Mouse (Mus musculus): ENCODE data around the gene Gabra2.

The Gabra2 gene

DNA sequence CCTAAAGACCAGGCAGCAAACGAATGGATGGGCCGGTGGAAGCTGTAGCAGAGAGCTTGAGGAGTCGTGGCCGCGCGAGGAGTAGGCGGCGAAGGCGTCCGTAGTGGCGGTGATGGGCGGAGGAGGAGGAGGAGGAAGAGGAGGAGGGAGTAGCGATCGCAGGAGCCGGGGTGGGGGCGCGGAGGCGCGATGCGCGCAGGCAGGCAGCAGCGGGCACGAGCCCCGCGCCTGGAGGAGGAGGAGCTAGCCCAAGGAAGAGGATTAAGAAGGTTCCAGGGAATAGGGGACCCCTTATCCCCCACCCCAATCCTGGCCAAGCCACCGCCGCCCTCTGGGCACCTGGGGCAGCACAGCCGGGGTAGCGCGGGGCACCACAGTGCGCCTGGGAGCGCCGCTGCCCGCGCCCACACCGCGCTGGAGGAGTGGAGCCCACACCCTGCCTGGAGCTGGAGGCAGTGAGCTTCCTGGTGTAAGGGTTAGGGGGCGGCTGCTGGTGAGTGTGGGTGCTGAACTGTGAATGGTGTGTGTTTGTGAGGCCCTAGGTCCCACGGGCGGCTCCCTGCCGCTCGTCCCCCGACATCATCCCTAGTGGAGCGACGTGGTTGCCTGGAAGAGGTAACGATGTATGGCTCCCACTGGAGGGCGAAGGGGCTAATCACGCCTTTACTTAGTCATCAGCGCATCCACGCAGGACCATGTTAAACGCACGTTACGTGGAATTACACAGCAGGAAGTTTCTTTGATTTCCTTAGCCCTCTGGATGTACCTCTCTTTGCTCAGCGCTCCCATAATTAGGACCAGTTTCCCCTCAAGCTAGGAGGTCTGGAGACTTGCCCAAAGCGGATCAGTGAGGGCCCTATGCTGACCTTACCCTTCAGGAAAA lies at the start of gene Gabra2:
Gene Gabra2, minus strand, starts transcription at position 125 of the 883 bp plus-strand sequence.
- DNase-seq: peak; percentile 23 to 31

DNA sequence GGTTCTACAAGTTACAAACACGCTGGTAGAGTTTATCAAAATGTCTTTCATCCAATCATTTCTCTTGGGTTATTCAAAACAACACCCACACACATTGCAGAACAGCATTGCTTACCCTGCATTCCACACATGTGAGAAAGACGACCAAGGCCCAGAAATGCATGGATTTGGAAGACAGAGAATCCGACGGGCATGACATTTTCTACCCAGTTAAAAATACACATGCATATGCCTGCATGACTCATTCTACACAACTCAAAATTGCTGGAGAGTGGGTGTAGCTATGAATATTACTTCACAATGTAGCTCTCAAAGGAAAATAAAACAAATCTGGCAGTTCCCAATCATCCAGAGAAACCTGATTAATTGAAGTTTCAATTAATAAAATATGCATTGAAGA lies 41.0 kb upstream of the Gabra2 start:
- DNase-seq: no peak

- no peak for DNase-seq
These were observed 40.2 kb upstream of the Gabra2 start for GRCm38 (mm10) chr5:71135840-71136239.

- DNase-seq: peak; percentile 15 to 24
These were observed 32.1 kb upstream of the Gabra2 start for GRCm38 (mm10) chr5:71127721-71128120.

DNA sequence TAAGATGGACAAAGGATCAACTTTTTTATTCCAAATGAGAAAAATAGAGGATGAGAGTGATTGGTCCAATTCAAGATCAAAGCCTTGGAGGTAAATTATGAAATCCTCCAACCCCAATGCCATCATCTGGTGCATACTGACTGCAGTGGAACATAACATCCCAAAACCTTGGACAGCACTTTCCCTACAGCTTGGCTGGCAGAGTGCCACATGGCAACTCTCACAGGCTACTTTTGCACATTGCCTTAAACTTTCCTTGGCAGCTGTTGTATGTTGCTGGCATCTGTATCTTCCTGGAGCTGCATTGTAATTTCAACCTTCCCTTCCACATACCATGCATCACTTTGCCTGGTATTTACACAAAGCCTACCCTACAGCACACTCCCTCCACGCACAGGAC lies 19.6 kb upstream of the Gabra2 start:
- DNase-seq: peak in 1 of 2 experiments; percentile 1

DNA sequence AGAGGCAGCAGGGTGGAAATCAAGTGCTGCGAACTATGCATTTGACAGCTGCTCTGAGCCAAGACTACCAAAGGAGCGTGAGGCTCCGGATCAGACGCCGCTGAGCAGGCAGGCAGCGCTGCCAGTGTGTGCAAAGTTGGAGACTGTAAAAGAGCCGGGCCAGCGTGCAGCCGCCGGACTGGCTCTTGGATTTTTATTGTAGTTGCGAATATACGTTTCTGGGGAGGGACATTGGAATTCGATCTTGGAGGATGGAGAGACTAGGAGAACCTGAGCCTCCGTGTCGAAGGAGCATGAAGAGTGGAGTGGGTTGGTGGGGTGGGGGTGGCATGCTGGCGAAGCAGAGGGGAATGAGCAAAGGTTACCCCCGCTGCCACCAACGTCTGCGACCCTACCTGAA lies 469 bp downstream of the Gabra2 start:
- DNase-seq: peak; percentile 22 to 47

GRCm38 (mm10) chr5:71094776-71095175 lies 873 bp downstream of the Gabra2 start:
- DNase-seq: no peak

- DNase-seq: no peak
These were observed 1.8 kb downstream of the Gabra2 start for GRCm38 (mm10) chr5:71093807-71094206.

GRCm38 (mm10) chr5:71092475-71092874 lies 3.2 kb downstream of the Gabra2 start:
- DNase-seq: peak; percentile 53 to 56

DNA sequence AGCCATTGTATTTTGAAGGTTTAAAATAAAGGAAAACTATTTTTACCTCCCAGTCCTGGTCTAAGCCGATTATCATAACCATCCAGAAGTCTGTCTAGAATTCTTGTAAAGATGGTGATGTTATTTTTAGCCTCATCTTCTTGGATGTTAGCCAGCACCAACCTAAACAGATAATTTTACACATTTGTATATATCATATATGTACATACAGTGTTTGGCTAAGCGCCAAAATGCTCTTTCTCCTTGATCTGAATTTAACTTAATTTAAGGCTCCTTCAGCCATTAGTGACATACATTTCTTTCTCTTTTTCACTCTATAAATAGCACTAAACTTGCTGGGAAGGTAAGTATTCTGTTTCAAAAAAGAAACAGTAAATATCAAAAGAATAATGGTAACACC lies 3.7 kb downstream of the Gabra2 start:
- no peak for DNase-seq

DNA sequence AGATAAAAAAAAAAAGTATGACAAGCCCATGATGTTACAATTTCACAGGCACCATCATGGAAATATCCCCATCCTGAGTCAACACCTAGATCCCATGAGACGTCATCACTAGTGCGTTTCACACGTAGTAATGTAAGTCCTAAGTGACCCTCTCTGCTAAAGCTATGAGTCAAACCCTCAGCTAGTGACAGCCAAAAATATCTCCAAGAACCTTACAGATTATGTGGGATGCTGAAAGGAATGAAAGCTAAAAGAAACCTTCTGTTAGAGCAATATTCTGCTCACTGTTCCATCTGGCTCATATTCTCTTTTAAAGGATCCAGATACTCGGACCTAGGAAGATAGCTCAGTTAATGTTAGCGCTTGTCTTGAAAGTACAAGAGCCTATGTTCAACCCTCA lies 16.8 kb downstream of the Gabra2 start:
- no peak for DNase-seq

- no peak for DNase-seq
These were observed 34.0 kb downstream of the Gabra2 start for GRCm38 (mm10) chr5:71061696-71062095.

- peak; percentile 22 to 47 for DNase-seq
These were observed 37.6 kb downstream of the Gabra2 start for GRCm38 (mm10) chr5:71058047-71058446.

- no peak for DNase-seq
These were observed 58.3 kb downstream of the Gabra2 start for GRCm38 (mm10) chr5:71037352-71037751.

DNA sequence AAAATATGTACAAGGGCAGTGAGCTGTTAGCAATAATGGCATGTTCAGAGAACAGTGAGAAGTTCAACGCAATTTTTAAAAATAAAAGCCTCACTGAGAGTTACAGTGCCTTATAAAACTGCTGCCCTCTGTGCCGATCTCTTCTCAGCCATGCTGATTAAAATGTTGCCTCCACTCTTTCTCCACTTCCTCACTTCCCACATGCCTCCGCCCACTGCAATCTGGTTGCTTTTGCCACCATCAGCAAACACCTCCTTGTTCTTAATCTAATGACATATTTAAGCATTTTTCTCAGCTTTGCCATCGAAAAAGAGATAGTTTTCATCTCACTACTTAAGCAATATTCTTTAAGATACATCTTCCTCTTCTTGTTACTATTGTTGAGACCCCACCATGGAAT lies 69.7 kb downstream of the Gabra2 start:
- DNase-seq: no peak

GRCm38 (mm10) chr5:71011751-71012150 lies 83.9 kb downstream of the Gabra2 start:
- DNase-seq: no peak

DNA sequence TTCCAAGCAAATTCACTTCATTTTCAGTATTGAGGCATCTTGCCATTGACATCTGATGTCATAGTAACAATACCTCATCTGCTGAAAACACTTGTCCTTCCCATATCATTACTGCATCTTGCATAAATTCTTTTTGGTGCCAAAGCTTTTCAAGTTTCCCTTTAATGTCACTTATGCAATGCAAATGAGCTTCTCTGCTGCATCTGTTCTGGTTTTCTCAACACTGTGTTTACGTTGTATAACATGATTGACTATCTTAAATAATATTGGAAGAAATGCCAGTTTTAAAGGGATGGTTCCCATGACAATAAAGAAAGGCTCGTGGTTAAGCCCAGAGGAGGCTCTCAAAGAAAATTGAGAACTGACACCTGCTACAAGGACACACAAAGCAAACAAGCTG lies 84.4 kb downstream of the Gabra2 start:
- DNase-seq: no peak

DNA sequence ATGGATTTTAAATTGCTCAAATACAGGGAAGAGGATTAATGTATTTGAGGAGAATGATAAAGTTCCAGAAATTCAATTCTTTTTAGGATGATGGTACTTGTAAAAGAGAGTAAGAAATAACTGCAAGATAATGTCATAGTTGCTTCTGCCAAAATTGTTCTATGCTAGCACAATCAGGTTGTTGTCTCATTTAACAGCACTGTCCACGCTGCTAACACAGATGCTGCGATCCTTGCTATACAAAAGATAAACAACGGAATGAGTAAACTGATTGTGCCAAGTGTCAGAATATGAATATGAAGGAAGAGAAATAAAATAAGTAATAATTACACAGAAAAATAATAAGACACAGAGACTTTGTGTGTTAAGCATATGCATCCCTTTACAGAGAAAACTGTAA lies 84.9 kb downstream of the Gabra2 start:
- no peak for DNase-seq

GRCm38 (mm10) chr5:70995617-70996325 lies 99.9 kb downstream of the Gabra2 start:
- no peak for DNase-seq

DNA sequence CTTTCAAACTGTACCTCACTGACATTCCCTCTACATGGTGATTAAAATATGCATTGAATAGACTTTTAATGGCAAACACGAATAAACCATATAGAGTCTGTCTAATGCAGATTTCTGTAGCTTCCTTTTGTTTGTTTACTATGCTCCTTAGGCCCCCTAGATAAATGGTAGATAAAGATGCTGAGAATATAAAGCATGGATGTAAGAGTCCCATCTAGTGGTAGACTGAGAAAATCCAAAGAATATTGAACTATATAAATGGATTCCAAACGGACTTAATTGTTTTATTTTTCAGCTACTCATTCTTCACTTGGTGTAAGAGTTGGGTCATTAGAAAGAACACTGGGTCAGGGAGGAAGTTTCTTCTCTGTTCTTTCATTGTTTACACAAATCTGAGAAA lies 102.4 kb downstream of the Gabra2 start:
- DNase-seq: no peak

- DNase-seq: no peak
These were observed 104.8 kb downstream of the Gabra2 start for GRCm38 (mm10) chr5:70990891-70991290.

All from kidney, postnatal 4 days (tissue).